Mouse (Mus musculus) E14TG2a.4 (cell line): ENCODE data around the gene Haao.

Experiments
- H3K27me3 ChIP-seq: 2 replicates; pipeline ENCODE4 v1.6.1; 2014; ENCODE audit warnings: low read length, control low read depth; ENCODE audit not compliant: insufficient read depth
- H3K36me3 ChIP-seq: 2 replicates; pipeline ENCODE4 v1.6.1; 2014; ENCODE audit warnings: low read length, control low read depth; ENCODE audit not compliant: insufficient read depth
- H3K4me1 ChIP-seq: replicated peaks from 2 replicates; pipeline ENCODE4 v1.6.1; 2014; ENCODE audit warnings: low read depth, low read length, control low read depth
- H3K4me3 ChIP-seq: replicated peaks from 2 replicates; pipeline ENCODE4 v1.5.1; 2014; ENCODE audit warnings: mild to moderate bottlenecking, low read length
- H3K9me3 ChIP-seq: 2 replicates; pipeline ENCODE4 v1.6.1; 2014; ENCODE audit warnings: low read length, control low read depth
- CTCF ChIP-seq: conservative IDR thresholded peaks from 2 replicates; pipeline ENCODE4 v1.5.1; 2014; ENCODE audit warnings: low read length
- NANOG ChIP-seq: IDR thresholded peaks from 2 replicates; pipeline ENCODE4 v1.6.1; 2014; ENCODE audit warnings: borderline replicate concordance, low read length, mixed read lengths
- POU5F1 ChIP-seq: IDR thresholded peaks from 2 replicates; pipeline ENCODE4 v1.6.1; 2014; ENCODE audit warnings: low read length, borderline replicate concordance

Gene Haao

DNA sequence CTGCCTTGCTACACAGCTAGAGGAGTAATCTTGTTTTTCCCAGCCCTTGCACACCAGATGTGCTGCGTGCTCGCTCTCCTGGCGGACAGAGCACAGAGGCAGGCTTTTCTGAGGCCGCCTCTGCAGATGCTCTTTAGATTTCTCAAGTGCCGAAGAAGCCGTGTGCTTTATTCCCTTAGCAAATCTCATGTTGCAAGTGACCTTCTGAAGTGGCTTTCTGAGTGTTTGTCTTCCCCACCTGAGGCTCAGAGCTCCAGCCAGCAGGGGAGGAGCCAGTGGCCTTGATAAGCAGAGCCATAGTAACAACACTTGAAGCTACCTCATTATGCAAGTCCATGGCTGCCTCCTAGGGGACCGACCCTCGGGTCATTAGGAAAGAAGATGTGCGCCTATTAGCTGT is 43.8 kb downstream of the Haao start:
- H3K4me1 ChIP-seq: peaks cover 48% of the 10 kb centered on the region
- peaks cover 28% of the 10 kb centered on the region for H3K36me3 ChIP-seq
- no peaks in the 10 kb centered on the region for H3K27me3 ChIP-seq
- no peak for TF ChIP-seq CTCF
- no peak for TF ChIP-seq POU5F1
- TF ChIP-seq NANOG: no peak
- H3K4me3 ChIP-seq: no peak overlapping the region; the same call in 1 of the 2 replicates
- no peaks in the 10 kb centered on the region for H3K9me3 ChIP-seq

DNA sequence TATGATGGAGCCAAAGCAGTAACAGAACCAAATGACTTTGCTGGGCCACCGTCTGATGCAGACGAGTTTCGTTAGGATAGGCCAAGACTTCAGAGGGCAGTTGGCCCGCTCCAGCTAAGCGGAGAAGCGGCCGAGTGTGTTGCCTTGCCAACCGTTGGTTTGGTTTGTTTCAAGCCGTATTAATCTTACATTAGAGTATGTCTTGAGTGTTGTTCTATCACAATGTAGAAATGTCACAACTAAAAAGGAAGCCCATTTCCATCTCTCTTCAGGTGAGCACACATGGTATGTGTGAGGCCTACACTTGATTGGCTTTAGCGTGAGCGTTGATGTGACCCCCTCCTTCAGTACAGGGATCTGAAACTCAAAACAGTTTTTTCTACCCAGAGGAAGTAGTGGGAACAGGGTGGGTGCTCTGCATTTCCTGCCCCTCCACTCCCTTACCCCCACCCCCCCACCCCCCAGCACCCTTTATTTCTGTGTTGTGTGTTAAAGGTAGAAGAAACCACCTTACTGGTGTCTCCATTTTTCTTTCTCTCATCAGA is 48.2 kb downstream of the Haao start:
- H3K4me1 ChIP-seq: peaks cover 33% of the 10 kb centered on the region
- H3K27me3 ChIP-seq: no peaks in the 10 kb centered on the region
- H3K9me3 ChIP-seq: no peaks in the 10 kb centered on the region
- no peak for TF ChIP-seq POU5F1
- TF ChIP-seq NANOG: no peak
- no peak for TF ChIP-seq CTCF
- peaks cover 11% of the 10 kb centered on the region for H3K36me3 ChIP-seq
- H3K4me3 ChIP-seq: no peak overlapping the region

DNA sequence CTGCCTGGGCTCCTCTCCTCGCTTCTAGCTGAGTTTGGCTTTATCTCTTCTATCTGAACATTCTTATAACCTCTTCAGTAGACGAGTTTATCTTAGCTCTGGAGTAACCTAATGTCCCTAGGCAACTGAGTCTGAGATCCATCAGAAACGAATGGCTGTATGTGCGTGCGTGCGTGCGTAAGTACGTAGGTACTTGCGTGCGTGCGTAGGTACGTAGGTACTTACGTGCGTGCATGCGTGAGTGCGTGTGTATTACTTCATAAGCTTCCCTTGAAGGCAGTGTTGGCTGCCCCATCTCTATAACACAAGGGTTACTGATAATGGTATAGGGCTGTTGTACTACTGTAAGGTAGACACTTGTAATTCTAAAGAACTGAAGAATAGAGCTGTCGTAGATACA is 52.6 kb downstream of the Haao start:
- no peak for TF ChIP-seq NANOG
- no peak for TF ChIP-seq POU5F1
- TF ChIP-seq CTCF: no peak
- Histone ChIP-seq H3K9me3 (no peaks in the 10 kb centered on the region), H3K4me3 (no peak overlapping the region), H3K27me3 (no peaks in the 10 kb centered on the region), H3K4me1 (peaks cover 46% of the 10 kb centered on the region), H3K36me3 (peaks cover 14% of the 10 kb centered on the region; the same call in 1 of the 2 replicates)

DNA sequence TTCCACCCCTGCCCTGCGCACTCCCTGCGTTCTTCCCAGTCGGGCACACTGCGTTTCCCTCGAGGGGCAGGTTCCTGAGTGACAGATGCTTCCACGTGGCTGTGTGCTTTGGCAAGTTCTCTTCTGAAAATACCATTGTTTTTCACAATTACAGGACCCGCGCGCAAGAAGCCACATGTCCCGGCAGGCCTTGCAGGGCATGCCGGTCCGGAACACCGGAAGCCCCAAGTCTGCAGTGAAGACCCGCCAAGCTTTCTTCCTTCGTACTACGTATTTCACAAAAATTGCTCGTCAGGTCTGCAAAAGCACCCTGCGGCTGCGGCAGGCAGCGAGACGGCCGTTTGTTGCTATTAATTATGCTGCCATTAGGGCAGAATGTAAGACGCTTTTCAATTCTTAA is 55.4 kb downstream of the Haao start:
- Histone ChIP-seq H3K4me3 (peak overlapping the region; percentile 72), H3K36me3 (peaks cover 37% of the 10 kb centered on the region), H3K4me1 (peaks cover 69% of the 10 kb centered on the region), H3K9me3 (no peaks in the 10 kb centered on the region), H3K27me3 (no peaks in the 10 kb centered on the region)
- TF ChIP-seq CTCF (no peak), POU5F1 (no peak), NANOG (no peak)

DNA sequence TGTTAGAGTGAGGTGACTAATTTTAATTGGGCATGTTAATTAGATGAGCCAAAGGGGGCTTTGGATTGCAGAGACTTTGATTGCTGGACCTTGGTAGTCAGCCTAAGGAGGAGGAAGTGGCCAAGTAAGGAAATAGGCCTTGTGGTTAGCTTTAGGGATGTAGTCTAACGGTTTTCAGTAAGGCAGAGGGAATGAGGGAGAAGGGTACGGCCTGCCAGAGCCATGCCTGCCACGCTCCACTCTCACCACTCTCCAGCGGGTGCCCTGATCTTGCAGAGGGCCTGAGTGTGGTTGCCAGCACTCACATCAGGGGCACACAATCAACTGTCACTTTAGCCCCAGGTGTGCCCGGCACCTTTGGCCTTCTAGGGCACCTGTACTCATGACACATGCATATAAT is 57.6 kb downstream of the Haao start:
- H3K9me3 ChIP-seq: no peaks in the 10 kb centered on the region
- H3K4me3 ChIP-seq: no peak overlapping the region
- H3K4me1 ChIP-seq: peaks cover 70% of the 10 kb centered on the region
- no peaks in the 10 kb centered on the region for H3K27me3 ChIP-seq
- TF ChIP-seq POU5F1 (no peak), CTCF (no peak), NANOG (no peak)
- peaks cover 55% of the 10 kb centered on the region for H3K36me3 ChIP-seq

DNA sequence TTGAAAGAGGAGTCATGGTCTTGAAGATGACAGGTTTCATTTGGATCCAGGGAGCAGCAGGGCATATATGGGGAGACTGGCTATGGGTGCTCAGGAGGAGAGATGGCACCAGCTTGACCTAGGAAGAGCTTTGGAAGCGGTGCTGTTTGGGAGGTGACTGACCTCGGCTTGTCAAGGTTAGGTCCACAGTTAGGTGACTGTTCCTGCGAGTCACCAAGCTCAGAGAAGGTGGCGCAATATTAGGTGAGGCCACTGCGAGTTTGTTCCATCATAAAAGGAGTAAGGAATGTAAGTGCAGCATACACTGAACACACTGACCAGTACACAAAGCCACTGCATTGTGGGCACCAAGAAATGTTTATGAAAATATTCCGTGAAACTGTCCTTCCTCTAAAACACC is 61.3 kb downstream of the Haao start:
- no peaks in the 10 kb centered on the region for H3K9me3 ChIP-seq
- no peaks in the 10 kb centered on the region for H3K27me3 ChIP-seq
- H3K4me1 ChIP-seq: peaks cover 58% of the 10 kb centered on the region
- TF ChIP-seq NANOG (no peak), CTCF (no peak), POU5F1 (no peak)
- no peak overlapping the region for H3K4me3 ChIP-seq
- peaks cover 89% of the 10 kb centered on the region for H3K36me3 ChIP-seq

DNA sequence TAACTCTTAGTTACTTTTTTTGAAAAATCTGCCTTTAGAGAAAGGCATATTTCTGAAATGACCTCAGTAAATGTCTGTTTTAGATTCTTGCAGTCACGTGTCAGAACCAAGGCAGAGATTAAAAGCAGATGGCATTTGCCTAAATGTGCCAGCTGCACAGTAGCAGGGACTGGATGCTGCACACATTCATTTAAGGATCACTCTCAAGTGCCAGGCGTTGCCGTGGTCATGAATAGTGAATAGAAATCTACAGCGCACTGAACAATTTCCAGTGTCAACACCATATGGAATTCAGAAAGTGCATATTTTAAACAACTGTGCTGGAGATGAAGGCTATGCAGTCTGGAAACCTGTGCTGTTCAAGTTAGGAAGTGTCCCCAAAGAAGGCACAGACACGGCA is 65.0 kb downstream of the Haao start:
- H3K4me3 ChIP-seq: no peak overlapping the region
- no peaks in the 10 kb centered on the region for H3K9me3 ChIP-seq
- peaks cover 37% of the 10 kb centered on the region for H3K4me1 ChIP-seq
- TF ChIP-seq CTCF (no peak), POU5F1 (no peak), NANOG (no peak)
- no peaks in the 10 kb centered on the region for H3K27me3 ChIP-seq
- peaks cover 74% of the 10 kb centered on the region for H3K36me3 ChIP-seq
